Mouse (Mus musculus): Measurements from ENCODE around the gene Fam107b.

Gene Fam107b

GRCm38 (mm10) chr2:3739351-3739961 lies 169.2 kb downstream of the Fam107b start:
- no peak for DNase-seq (ENCODE audit: extremely low spot score)

DNA sequence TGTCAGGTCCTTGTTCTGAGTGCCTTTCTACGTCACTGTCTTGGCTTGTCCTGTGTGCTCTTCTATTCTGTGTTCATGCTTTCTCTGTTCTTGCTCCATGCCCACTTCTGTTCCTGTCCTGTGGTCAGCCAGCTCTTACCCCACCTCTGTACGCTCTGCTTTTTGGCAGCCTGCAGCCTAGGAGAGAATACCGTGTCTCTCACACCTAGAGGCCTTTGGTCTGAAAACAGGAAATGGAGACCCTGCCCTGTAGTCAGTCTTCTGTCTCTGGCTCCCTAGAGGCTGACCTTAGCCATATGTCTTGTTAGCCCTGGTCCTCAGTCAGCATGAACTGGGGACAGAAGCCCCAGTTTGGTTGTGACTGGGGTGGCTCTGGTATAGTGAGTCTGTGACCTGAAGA lies 170.0 kb downstream of the Fam107b start:
- no peak for DNase-seq (ENCODE audit: extremely low spot score)

GRCm38 (mm10) chr2:3740670-3741069 lies 170.4 kb downstream of the Fam107b start:
- no peak for DNase-seq (ENCODE audit: extremely low spot score)

GRCm38 (mm10) chr2:3742519-3742918 lies 172.2 kb downstream of the Fam107b start:
- no peak for DNase-seq (ENCODE audit: extremely low spot score)

DNA sequence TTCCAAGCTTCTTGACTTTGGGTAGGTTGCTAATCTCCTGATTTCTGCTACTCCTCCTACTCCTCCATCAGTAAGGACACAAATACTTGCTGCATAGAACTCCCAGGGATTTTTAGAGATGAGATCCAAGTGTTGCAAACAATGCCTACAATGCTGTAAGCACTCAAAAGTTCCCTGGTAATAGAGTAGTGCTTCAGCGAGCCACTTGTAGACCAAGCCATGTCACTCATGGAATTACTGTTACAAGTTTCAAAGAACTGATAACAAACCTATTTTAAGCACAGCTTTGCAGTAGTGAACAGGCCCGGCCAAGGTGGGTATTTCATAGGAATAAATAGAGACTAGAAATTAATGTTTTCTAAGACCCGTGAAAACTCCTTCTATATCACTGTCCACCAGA lies 174.8 kb downstream of the Fam107b start:
- DNase-seq (ENCODE audit: extremely low spot score): no peak

- DNase-seq (ENCODE audit: extremely low spot score): no peak
Observed at GRCm38 (mm10) chr2:3745910-3746606, 175.8 kb downstream of the Fam107b start.

DNA sequence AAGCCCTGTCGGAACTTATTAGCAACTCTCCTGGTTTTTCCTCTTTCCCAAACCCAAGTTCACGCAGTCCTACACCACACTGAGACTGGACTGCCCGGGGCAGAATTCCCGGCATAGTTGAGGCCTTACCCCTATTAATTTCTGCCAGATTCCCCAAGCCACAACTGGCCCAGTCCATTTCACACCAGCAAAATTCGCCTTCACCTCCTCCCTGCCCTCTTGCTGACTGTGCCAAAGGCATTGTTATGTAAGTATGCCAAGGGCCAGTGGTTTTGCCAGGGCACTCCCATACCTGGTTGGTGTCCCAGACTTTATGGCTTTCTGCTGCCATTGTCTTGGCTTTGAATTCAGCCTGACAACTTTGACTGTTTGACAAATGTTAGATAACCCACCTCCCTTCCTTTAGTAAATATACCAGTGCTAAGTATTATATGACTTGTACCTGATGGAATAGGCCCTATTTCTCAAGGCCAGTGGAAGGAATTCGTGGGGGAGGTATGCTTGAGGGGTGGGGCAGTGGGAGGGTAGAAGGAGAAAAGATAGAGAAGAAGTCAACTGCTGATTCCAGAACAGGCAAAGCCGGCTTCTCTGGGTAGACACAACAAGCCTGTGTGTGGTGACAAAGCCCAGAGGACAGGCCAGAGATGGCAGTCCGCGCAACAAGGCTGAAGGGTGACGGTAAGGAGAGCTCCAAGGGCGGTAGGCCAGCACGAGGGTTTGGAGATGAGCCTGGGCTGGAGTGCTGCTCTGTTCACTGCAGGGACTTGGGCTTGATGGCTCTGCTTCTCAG lies 178.6 kb downstream of the Fam107b start:
- DNase-seq (ENCODE audit: extremely low spot score): no peak

DNA sequence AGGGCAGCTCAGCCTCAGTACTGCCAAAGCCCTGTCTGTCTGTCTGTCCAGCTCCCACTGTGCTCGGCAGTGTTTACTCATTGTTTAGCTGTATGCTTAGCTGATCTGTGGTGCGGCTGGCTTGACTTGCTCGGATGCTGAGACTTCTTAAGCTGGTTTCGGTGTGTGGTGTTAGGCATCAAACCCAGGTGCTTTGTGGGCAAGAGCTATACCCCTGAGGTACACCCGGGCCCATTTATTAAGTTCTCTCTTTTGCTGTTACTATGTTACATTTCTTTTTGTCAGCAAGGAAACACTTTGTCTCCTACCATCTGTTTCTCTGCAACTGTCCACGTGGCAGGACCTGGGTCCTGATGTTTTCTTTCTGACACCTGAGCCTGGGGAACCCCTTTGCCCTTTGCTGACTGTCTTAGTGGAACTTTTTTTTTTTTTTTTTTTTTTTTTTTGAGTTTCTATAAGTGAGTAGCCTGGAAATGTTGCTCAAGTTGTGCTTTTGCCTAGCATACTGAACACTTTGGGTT lies 179.3 kb downstream of the Fam107b start:
- DNase-seq (ENCODE audit: extremely low spot score): no peak

DNA sequence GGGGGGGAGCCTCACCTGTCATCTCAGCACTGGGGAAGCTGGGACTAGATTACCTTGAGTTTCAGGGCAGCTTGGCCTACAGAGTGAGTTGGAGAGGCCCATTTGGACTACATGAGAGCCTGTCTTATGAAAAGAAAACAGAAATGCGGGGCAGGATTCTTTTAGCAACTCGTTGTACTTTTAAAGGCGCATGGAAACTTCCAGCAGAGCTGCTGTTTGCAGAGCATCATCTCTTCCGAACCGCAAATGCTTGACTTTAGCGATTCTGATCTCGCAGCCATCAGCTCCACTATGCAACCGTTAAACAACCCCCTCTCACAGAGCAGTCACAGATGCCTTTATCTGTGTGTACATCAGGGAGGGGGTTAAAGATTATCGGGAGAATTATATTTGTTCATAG lies 179.8 kb downstream of the Fam107b start:
- DNase-seq (ENCODE audit: extremely low spot score): no peak

GRCm38 (mm10) chr2:3752365-3752764 lies 182.1 kb downstream of the Fam107b start:
- DNase-seq (ENCODE audit: extremely low spot score): no peak

DNA sequence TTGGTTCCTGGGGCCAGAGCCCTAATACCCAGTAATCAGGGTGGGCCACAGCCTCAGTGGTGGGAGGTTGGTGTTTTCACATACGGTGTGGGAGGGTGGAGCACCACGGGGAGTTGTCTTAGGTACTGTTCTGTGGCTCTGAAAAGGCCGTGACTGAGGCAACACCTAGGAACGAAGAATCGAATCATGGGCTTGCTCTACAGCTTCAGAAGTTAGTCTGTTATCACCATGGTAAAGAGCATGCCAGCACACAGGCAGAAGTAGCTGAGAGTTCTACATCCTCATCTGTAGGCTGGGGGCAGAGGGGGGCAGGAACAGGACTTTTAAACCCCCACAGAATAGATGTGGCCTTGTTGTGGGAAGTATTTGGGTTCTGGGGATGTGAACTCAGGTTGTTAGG lies 182.6 kb downstream of the Fam107b start:
- DNase-seq (ENCODE audit: extremely low spot score): no peak

GRCm38 (mm10) chr2:3753749-3754148 lies 183.5 kb downstream of the Fam107b start:
- DNase-seq (ENCODE audit: extremely low spot score): no peak

DNA sequence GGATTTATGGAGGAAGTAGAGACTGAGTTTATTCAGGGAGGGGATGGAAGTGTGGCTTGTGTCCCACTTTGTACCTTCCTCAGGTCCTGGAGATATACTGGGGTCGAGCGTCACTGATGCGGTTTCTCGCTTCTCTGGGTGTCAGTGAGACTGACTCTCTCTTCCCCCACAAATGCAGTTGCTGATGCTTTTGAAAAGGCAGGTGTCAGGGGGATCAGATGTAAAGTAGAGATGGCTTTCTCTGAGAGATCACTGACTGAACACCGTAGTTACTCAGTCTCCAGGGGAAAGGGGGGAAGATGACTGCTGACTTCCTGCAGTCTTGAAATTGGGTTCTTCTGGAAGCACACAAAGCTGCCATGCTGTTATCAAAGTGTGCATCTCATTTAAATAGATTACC lies 185.6 kb downstream of the Fam107b start:
- DNase-seq (ENCODE audit: extremely low spot score): no peak

GRCm38 (mm10) chr2:3758406-3758805 lies 188.1 kb downstream of the Fam107b start:
- no peak for DNase-seq (ENCODE audit: extremely low spot score)

GRCm38 (mm10) chr2:3760234-3760836 lies 190.0 kb downstream of the Fam107b start:
- no peak for DNase-seq (ENCODE audit: extremely low spot score)

GRCm38 (mm10) chr2:3764136-3764535 lies 193.8 kb downstream of the Fam107b start:
- DNase-seq (ENCODE audit: extremely low spot score): no peak

- DNase-seq (ENCODE audit: extremely low spot score): no peak
Observed at GRCm38 (mm10) chr2:3765957-3766783, 195.9 kb downstream of the Fam107b start.

DNA sequence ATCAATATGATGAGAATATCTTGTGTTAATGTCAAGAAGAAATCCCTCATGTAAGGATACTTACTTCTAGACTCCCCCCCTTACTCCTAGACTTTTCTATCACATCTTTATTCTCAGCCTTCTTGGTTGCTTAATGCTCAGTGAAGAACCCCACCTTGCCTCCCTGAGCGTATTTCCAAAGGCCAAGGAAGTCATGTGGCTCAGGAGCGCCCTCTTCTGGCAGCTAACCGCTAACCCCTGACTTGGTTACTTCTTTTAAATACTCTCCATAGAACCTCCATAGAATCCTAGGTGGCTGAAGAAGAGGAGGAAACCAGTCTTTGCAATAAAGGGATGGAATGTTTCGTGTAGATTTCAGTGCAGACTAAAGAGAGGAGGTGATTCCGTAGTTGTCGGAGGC lies 199.0 kb downstream of the Fam107b start:
- peak; percentile 70 for DNase-seq (ENCODE audit: extremely low spot score)

DNA sequence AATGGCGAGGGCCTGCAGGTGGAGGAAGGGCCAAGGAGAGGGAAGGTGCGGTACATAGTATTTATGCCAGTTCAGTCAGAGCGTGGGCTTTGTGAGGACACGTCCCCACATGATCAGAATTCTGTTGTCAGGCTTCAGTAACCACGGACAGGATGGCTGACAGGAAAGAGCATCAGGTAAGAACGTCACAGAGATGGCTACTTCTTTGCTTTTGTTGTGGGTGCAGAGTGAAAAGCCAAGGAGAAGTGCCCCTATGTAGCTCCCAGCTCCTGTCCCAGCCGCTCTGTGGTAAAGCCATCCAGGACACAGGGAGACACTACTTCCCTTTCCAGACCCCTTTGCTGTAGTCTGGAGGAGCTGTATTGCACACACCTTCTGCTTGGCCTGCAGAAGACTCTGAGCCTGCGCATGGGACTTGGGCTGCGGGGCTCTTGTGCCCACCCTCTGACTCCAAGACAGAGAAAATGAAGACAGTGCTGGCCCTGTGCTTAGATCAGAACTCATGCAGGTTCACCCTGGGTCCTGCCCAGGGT lies 199.6 kb downstream of the Fam107b start:
- DNase-seq (ENCODE audit: extremely low spot score): no peak

DNA sequence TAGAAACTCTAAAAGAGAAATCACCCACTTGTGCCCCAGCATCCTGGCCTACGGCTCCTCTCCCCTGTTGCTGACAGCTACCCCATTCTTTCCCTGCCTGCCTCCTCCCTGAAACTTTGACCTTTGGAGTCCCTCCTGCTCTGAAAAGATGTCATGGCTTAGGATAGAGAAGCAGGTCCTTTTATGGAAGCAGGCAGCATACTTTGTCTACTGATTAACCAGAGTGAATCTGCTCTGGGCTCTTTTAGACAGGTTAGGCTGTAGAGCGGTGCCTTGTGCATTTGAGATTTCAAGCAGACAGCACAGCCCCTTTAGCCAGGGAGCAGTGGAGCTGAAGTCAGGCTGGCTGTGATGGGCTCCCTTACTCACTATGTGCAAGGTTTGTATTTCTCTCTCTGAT lies 200.1 kb downstream of the Fam107b start:
- DNase-seq (ENCODE audit: extremely low spot score): no peak

DNA sequence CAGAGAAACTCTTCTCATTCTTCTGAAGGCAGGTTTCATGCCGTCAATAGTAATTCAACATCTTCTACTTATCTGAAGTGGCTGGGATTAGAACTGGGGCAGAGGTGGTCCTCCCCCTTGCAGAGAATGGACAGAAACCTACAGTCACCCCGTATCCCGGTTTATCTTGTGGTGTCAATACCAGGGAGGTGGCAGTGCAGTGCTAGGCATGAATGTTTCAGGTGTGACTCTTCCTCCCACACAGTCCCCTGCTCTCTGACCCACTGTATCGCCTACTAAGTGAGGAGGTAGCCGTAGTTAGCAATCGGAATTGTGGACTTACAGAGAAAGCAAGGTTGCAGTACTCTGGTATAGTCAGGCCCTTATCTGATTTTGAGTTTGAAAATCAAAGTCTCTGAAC lies 201.2 kb downstream of the Fam107b start:
- no peak for DNase-seq (ENCODE audit: extremely low spot score)
